ENCODE assay signal across 8 mouse cellular contexts in the genomic region with DNA sequence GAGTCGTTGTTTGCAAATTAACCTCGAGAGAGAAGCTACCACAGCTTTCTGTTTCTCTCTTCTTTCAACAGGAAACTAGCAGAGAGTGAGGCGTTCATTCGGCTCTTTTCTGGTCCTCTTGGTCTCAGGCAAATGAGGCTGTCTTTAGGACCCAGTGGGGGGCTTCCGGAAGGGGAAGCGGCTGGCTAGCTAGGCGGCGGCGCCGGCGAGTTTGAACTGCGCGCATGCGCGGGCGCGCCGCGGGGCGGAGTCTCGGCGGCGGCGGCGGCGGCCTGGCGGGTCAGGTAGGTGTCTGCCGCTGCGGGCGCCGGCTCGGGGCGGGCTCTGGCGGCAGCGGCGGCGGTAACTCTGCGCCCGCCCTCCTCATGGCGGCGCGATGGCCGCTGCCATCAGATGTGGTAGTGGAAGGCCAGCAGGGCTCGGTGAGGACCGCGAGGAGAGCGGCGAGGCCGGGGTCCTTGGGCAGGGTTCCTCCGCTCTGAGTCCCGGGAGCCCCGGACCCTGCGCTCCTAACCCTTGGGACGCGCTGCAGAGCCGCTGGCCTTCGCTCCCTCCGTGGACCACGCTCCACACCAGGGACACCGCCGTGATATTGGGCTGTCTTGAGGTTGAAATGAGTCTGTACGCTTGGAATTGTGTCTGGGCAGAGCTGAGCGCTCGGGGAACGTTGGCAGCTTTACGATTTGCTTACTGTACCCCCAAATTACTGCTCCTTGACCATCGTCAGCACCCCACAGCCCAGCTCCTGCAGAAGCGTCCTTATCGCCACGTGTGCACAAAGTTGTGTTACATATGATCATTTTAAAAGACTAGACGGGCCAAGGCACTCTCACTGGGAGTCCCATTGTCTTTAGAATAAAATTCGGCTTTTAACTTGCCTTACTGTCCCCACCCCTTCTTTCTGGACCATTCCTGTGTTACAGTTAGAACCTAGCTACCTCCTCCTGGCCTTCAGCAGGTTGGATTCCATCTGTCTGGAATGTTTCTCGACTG. TPM values are rescaled to one million over a fixed set of nuclear protein-coding genes. Genes with fewer than 3 reads are reported as not detected.
DNase-seq lines count a peak whose midpoint lies in the region; ATAC-seq lines count a peak whose summit lies in the region.

Gene Efcab11 (minus strand): TSS at position 171 of the 993 bp plus-strand sequence.
Gene Tdp1 (plus strand): TSS at position 249 of the 993 bp plus-strand sequence.

- H3K9me3 ChIP-seq in hindbrain, embryonic 14.5 days (ENCODE audit: control insufficient read depth, low read length), result no peaks in the 10 kb centered on the region

- H3K4me1 ChIP-seq in hindbrain, embryonic 14.5 days (replicated peaks; ENCODE audit: control insufficient read depth, insufficient read depth, low read length), result peaks cover 15% of the 10 kb centered on the region

- DNase-seq in NIH3T3 (ENCODE audit: low read depth), result peak; percentile 98
- peak; percentile 98 for DNase-seq in cerebellum, postnatal 10 days
- peak; percentile 79 to 83 for DNase-seq in frontal cortex, postnatal 14 days (ENCODE audit: low spot score in 2 of 2)
- DNase-seq in hindbrain, embryonic 14.5 days (ENCODE audit: low spot score), result peak; percentile 96
- DNase-seq in layer of hippocampus, postnatal 36 days, result peak; percentile 90 to 91
- DNase-seq in lung, postnatal 36 days, result peak; percentile 91
- DNase-seq in retina, postnatal 1 day, result peak; percentile 97
- peak; percentile 80 to 86 for DNase-seq in urinary bladder, adult 18-20 months (ENCODE audit: low spot score in 2 of 2)

- H3K9ac ChIP-seq in hindbrain, embryonic 14.5 days, result peak within 1 kb of the TSS; percentile 89

- peak within 1 kb of the TSS; percentile 86 for H3K4me3 ChIP-seq in hindbrain, embryonic 14.5 days (replicated peaks; ENCODE audit: low read length)

- H3K27me3 ChIP-seq in hindbrain, embryonic 14.5 days (ENCODE audit: control insufficient read depth, insufficient read depth, low read length), result no peaks in the 10 kb centered on the region

- peak; percentile 83 for ATAC-seq in hindbrain, embryonic 14.5 days (ENCODE audit: low FRiP score)

- peak within 1 kb of the TSS; percentile 86 for H3K4me2 ChIP-seq in hindbrain, embryonic 14.5 days (replicated peaks)

- under 1% methylated on average over 72 of the region's 73 CpGs for WGBS in hindbrain, embryonic 14.5 days

- H3K27ac ChIP-seq in hindbrain, embryonic 14.5 days, result peak within 1 kb of the TSS; percentile 83

- no peaks in the 10 kb centered on the region; the same call in 1 of the 2 replicates for H3K36me3 ChIP-seq in hindbrain, embryonic 14.5 days (replicated peaks; ENCODE audit: control insufficient read depth, insufficient read depth)

RNA-seq across cellular contexts. Expression of gene Efcab11, which starts in this region (rescaled TPM):
- polyA plus RNA-seq in hindbrain, embryonic 14.5 days (2014; fragmentation: Nextera tagmentation; extraction: Ambion mirVana), result 5.9 and 6.4 TPM in 2 replicates
- total RNA-seq in layer of hippocampus, postnatal 36 days (2021), result under 1 TPM; 0.17 to 0.86 TPM

RNA-seq across cellular contexts. Expression of gene Tdp1, which starts in this region (rescaled TPM):
- 49.0 and 49.2 TPM in 2 replicates for polyA plus RNA-seq in hindbrain, embryonic 14.5 days (2014; fragmentation: Nextera tagmentation; extraction: Ambion mirVana)
- 10 to 100 TPM; 26.3 to 31.8 TPM for total RNA-seq in layer of hippocampus, postnatal 36 days (2021)

Comparison
In these comparisons a context has a peak if more than half of its experiments do, and no peak if none do; other contexts are left out.
1. Peak in every context shown above with its lines: DNase-seq, ATAC-seq, H3K4me3 ChIP-seq and H3K27ac ChIP-seq.